Mouse (Mus musculus) heart, adult 9 months (tissue): ENCODE results near the gene Lama4.

Experiments used
- DNase-seq, 2 experiments: peaks; one replicate each; pipeline ENCODE4 v3.0.0; 2022; ENCODE audit warnings: low spot score in 2 of 2

Gene Lama4

DNA sequence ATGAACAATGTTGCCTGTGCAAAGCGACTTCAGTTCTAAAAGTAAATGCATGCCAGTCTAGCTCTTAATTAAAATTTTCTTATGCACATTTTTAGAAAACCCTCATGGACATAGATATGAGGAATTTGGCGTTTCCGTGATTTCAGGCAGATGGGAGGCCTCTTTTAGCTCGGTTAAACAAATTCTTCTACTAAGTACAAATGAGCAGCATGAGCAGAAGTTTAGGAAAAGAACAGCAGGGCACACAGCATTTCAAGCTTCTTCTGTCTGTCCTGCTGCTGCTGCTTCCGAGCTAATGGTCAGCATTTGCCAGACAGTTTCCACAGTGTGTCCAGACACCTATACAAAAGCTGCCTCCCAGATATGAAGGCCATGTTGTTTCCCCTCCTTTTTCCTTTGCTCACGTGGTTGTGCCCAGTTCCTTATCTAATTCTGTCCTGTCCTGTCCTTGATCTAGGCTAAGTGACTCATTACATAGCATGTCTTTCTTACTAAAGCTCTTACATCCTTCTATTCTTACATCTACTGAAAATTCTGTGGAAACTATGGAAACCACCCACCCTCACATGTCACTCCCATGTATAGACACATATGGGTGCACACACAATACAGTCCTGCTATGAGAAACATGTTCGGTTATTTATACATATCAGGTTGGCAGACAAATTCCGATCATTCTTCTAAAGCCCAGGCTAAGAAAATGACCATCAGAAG lies 84.4 kb downstream of the Lama4 start:
- no peak for DNase-seq

DNA sequence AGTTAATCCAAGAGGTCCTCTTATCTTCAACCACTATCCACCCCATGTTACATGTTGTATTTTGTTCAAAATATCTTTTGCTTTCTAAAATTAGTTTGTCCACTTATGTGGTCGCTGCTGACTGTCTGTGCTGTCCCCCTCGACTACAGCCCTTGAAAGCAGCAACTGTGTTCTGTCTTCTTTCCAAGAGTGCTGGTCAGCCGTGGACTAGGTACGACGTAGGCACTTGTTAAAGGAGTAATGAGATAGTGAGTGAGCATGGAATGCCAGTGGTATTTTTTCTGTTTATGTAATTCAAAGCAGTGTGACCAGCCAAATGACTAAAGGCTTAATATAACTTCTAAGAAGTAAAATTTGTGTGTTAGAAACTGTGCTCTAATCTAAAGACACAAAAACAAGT lies 90.7 kb downstream of the Lama4 start:
- DNase-seq: no peak

DNA sequence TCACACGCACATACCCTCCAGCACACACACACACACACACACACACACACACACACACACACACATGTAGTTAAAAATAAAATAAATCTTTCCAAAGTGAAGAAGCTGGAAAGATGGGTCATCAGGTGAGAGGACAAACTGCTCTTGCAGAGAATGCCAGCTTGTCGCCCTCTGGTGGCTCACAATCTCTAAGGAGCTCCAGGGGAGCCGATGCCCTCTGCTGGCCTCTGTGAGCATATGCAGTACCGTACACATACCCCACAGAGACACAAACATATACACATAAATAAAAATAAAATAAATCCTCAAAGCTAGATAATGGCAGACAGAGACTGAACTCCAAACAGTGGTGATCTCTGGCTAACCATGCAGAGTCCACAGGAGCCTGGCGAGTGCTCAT lies 99.4 kb downstream of the Lama4 start:
- DNase-seq: no peak

DNA sequence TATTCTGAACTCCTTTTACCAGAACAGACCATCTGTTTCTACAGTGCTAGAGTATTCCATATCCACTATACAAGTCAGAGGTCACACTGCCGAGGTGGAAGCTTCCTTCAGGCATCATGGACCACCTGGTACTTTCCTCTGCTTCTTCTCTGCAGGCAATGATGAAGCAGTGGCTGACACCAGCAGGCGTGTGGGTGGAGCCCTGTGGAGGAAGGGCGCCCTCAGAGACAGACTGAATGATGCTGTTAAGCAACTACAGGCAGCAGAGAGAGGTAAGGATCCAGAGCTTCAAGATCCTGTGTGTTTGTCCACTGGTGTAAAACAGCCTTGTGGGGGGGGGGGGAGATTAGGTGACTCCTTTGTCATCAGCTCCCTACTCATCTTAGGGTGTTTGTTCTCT lies 100.1 kb downstream of the Lama4 start:
- DNase-seq: no peak

DNA sequence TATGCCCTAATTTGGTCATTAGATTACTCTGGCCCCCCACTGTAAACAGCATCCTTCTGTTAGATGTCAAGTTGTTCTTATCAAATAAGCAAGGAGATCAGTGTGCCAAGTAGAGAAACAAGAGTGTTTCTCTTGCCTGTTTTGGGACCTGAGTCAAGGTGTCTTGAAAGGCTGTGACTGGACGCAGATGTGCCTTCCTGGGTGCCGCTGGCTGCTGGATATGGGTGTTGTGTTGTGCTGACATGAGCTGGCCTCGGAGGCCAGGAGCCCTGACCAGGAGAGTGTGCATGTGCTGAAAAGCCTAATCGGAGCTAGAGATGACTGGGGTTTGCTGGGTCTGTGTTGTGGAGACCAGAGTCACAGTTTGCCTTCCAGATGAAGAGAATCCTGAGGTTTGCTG lies 100.7 kb downstream of the Lama4 start:
- DNase-seq: peak; percentile 41 to 44

DNA sequence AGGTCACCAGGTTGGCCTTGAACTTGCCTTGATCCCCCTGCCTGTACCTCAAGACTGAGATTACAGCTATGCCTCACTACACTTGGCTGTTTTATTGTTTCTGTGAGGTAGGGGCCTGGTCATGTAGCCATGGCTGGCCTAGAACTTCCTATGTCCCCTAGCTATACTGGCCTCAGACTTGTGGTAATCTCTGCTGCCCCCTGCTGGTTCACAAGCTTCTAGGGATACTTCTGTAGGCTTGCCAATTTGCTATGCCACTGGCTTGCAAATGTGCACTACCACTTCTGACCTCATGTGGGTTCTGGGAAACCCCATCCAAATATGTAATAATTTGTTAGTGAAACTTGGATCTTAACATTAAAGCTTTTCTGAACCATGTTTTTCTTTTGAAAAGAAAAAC lies 101.6 kb downstream of the Lama4 start:
- DNase-seq: peak; percentile 64 to 76

DNA sequence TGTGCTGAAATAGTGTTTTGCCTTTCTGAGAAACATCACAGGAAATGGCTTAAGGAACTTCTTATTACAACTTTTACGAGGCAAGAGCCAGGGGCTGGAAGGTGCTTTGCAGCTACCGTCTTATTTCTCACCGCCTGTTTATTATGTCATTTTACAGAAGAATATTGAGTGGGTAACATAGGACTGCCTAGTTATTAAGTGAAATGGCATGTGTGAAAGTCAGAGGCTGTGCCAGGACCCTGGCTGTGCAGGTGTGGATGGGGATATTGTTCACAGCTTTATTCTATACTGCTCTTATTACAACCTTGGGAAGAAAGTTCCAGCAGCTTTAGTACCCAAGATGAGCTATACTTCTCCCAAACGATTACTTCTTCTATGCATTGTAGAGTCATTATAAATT lies 106.7 kb downstream of the Lama4 start:
- DNase-seq: no peak

DNA sequence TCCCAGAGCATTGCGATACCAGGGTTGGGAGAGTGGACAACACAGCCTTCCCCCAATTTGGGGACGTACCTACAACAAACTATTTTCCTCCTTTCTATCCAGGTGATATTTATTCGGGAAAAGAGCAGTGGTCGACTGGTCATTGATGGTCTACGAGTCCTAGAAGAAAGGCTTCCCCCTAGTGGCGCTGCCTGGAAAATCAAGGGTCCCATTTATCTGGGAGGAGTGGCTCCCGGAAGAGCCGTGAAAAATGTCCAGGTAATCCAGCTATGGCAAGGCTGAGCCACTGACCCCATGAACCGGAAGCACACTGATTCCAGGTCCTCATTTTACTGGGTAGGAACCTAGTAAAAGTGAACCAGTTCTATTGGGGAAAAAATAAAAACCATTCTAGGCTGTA lies 131.7 kb downstream of the Lama4 start:
- DNase-seq: no peak

DNA sequence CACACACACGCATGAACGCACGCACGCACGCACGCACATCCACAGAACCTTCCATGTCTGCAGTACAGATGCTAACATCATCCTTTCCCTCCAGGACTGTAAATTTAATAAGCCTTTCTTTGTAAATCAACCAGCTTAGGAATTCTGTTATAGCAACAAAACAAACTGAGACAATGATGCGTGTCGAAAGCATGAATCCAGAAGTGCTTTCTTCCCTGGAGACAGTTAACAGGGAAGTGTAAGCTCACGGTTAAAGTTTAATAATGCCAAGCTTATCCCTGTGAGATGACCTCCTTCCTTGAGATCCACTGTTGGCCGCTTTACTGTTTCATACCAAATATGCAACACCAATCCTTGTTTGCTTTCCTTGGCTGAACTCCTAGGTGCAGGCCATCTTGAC lies 133.4 kb downstream of the Lama4 start:
- no peak for DNase-seq

DNA sequence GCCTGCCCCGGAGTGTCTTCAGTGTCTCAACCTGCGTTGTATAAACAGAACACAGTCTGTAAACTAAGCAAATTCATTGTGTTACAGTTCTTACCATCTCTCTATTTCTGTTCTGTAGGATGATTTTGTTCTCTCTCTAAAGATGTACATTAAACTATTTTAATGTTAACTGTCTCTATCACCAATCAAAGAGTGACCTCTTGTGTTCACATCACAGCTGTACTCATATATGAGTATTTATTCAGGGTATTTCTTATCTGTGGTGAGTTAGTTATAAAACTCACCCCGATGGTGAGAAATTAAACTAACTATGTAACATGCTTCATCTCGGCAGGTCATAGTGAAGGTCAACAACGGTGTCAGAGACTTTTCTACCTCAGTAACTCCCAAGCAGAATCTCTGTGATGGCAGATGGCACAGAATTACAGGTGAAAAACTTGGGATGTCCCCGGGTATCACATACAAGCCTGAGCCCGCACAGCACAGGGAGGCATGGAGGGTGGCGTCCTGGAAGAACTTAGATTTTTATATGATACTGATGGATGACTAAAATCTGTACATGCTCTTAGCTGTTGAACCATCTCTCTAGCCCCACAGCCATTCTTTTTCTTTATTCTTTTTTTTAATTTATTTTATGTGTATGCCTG lies 139.6 kb downstream of the Lama4 start:
- DNase-seq: no peak

DNA sequence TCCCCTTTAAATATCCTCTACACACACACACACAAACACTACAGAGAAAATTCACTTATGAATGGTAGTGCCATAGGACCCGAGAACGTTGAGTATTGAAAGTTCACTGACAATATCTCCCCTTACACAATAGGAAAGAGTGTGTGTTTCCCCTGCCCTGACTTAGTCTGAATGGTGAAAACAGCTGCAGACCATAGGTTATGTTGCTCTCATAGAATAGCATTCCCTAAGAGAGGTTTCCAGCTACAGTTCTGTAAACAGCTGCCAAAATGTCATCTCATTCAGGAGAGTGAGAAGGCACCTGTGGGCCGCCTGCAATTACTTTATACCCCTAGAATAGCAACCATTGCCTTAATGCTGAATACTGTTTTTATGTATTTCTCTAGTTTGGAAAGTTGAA lies 141.1 kb downstream of the Lama4 start:
- no peak for DNase-seq

DNA sequence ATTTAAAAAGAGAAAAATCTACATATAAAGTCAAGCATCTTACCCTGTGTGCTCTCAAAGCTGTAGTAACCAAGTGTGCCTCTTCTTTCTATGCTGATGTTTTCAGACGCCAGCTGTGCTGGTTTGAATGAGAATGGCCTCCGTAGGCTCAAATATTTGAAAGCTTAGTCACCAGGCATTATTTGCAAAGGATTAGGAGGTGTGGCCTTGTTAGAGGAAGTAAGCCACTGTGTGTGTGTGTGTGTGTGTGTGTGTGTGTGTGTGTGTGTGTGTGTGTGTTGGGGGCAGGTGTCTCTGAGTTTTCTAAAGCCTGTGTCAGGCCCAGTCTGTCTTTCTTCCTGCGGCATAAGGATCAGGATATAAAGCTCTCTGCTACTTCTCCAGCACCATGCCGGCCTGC lies 141.6 kb downstream of the Lama4 start:
- no peak for DNase-seq

DNA sequence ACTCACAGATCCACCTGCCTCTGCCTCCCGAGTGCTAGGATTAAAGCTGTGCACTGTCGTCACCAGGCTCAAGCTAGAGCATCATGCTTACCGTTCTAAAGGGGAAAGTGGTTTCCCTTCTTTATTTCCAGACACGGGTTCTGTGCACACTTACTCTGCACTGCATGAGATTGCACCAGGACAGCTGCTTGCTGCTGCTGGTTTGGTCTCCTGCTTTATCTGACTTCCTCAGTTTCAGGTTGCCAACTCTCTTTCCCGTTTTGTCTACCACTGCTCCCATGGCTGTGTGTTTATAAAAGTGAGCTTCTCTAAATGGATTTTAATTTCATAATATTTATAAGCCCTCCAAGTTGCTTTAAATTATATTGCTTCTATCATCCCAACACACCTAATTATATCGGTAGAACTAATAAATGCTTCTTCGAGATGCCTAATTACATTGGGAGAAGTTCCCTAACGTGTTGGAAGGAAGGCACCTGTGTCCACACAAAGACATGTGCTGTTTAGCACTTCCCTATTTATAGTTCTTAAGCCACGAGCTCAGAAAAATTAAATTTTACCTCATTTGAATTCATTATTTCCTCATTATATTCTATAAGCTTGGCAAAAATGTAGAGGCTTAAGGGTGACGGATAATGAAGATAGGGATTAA lies 143.6 kb downstream of the Lama4 start:
- DNase-seq: no peak

DNA sequence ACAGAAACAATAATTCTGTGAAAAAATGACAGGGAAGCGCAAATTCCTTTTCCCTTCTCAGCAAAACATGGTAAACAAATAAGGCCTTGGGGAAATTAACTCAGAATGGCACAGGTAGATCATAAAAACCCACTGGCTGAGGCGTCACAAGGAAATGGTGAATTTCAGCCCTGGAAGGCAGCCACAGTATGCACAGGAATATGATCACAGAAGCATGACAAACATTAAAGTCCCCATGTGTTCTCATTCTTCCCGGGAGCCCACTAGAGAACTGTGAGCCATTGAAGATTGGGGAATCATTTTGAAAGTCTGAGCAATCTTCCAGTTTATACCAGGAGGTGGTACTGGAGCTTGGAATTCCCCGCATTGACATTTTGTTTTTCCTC lies 144.2 kb downstream of the Lama4 start:
- no peak for DNase-seq

DNA sequence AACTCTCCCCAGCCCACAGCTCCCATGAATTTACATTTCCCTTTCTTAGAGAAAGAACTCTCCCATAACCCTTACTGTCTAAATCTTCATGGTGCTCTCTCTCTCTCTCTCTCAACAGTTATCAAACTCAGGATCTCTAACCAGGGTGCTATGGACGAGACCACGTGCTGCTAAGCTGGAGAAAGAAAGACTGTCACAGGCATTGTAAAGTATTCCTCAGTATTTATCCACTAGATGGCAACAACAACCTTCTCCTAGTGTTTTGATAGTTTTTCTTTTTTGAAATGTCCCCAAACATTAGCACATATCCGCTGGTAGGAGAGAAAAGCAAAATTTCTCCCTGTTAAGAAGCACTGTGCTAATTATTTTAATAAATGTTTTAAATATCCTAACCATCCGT lies 156.1 kb downstream of the Lama4 start:
- DNase-seq: no peak

DNA sequence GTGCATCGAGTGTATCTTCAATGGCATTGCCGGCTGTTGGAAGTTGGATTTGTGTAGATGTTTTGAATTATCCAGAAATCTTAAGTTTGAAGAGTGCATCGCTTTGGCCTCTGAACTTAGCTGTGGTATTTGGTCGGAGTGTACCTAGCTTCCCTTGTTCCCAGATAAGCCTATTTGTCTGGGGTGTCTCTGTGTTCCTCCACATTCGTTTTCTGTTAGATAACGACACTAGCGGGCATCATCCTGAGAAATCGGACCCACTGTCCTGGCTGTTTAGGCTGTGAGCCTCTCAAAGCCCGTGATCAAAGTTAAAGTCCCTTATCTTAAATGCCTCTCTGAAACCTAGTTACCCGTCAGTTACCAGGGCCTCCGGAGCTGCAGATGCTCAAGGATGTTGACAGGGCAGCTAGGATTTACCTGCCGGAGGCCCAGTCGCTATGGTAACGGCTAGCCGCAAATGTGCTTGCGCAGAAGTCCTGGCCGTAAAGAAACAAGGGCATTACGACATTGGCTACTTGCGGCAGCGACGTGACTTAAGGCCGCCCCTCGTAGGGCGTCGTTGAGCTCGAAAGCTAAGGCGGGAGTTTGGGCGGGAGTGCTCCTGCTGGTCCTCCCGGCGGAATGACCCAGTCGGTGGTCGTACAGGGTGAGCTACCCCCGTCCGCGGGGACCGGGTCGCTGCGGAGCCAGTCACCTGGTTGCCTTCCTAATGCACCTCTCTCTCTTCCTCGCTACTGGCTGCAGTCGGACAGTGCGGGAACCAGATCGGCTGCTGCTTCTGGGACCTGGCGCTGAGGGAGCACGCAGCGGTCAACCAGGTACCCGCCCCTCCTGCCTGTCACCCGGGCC lies 168.4 kb downstream of the Lama4 start, which contains the start of the genes Fam229b and Tube1:
TSS of gene Fam229b (minus strand) at position 453 of the 849 bp plus-strand sequence.
TSS of gene Tube1 (plus strand) at position 515 of the 849 bp plus-strand sequence.
- DNase-seq: peak; percentile 89 to 90

DNA sequence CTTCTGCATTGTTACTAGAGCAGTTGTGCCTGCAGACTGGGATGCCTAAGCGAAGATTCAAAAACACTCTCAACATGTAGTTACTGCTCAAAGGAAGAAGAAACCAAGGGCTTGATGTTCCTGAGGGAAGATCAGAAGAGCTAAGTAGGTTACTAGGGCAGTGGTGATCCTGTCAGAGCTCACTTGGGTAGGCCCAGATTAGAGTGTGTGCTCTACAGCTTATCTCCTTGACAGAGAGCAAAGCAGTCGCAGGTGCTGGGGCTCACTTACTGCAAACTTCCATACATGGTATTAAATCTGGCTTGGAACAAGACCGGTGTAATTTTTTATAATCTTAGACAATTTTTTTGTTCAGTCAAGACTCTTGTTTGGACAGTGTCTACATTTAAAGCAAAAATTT lies 172.5 kb downstream of the Lama4 start:
- no peak for DNase-seq

DNA sequence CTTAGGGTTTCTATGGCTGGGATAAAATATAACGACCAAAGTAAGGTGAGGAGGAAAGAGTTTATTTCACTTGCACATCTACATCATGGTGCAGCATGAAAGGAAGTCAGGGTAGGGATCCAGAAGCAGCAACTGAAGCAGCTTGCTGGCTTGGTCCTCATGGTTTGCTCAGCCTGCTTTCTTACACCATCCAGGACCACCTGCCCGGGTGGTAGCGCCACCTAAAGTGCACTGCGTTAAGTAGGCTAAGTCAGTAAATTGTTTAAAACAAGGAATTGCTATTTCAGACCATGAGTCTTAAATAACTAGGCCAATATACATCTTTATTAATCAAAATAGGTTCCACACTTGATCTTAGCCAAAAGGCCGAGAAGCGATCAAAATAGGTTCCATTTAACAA lies 173.4 kb downstream of the Lama4 start:
- DNase-seq: no peak

DNA sequence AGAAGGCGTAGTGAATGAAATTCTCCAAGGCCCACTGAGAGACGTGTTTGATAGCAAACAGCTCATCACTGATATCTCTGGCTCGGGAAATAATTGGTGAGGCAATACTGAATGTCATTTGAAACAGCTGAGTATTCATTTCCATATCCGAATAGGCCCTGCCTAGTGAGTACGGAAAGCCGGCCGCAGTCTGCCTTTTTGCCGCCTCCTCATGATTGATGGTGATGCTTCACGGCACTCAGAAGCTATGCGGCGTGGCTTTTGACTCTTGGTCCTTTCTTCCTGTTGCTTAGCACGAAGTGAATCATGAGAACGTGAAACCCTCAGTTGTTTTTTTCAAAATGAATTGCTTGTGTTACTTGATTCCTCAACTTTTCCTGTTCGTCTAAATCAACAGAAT lies 175.5 kb downstream of the Lama4 start:
- no peak for DNase-seq

DNA sequence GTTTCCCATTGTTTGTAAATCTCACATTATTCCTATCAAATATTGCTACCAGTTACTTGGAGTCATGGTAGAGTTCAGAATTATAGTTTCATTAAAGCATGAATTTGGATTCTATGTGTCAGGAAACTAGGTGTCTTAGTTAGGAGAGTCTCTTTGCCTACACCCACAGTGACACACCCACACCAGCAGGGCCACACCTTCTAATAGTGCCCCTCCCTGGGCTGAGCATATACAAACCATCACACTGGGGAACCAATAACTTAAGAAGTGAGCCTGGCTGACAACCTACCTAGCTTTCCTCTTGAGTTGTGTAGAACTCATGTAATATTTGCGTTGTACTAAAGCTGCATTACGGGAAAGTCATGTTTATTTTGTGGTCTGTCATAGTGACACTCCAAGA lies 176.1 kb downstream of the Lama4 start:
- DNase-seq: no peak

DNA sequence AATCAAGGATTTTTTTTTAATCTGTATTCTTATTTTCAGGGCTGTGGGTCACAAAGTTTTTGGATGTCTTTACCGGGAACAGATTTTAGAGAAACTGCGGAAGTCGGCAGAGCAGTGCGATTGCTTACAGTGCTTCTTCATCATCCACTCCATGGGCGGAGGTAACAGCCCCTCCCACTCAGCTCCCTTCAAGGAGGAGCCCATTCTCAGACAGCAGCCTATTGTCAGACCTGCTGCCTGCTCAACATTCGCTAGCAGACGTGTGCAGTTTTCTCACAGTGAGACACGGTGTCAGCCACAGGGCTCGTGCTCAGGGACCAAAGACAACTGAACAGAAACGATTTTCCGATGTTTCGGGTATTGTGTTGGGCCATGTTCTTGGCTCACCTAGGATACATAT lies 176.9 kb downstream of the Lama4 start:
- DNase-seq: no peak

DNA sequence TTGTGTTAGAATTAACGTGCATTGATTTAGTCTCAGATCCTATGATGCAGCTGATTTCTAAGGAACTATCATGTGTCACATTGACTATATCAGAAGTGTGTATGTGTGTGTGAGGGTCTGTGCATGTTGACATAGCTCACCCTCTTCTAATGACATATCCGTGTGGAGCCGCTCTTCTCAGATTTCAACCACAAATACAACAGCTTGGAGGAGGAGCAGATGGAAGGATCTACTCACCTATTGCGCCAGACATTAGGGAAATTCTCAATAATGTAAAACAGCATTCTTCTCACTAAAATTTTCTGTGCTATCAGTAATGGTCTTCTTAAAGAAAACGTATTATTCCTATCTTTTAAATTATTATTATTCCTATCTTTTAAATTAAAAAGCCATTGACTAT lies 191.4 kb downstream of the Lama4 start:
- DNase-seq: no peak
